In the genomic region with DNA sequence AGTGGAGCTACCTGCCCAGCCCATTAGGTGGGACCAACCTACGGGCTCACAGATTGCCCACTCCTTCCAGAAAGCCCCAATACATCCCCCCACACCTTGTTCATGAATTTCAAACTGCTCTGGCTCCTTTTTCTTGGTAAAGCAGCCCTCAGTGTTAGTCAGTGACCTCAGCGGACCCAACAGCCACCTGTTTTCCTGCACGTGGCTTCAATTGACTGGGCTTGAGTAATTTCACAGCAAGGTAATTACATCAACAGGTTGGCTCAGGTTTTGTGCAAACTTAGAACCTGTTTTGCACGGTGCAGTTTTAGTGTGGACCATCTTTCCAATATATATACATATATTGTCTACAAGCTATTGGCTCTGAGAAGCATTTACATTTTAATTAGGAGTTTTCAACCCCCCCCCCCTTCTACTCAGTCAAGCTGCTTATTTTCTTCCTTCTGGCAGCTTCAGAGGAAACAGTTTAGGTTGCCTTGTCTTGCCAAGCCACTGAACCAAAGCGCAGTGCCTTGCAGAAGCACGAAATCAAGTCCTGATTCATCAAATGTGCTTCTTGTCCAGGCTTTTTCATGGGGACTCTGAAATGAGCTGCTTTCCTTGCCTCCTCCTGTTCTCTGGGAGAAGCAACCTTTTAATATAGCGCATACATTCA, we compare ENCODE assay signal across 11 mouse cellular contexts. TPM values are rescaled to one million over a fixed set of nuclear protein-coding genes. Genes with fewer than 3 reads are reported as not detected.
DNase-seq lines count a peak whose midpoint lies in the region; ATAC-seq and TF ChIP-seq lines count a peak whose summit lies in the region.
"Had no signal": no experiment of that assay in that cellular context is flagged by ENCODE, and none has a peak within 500 bp of the region (broad histone marks: within the 10 kb centered on the region; RNA-seq: fewer than 3 reads in every experiment).

No protein-coding gene starts in this region.

- no peak for TF ChIP-seq CTCF in brain, embryonic 14.5 days (IDR thresholded peaks at IDR 0.05; ENCODE audit: borderline replicate concordance, extremely low read depth, insufficient read depth, insufficient read length)

- DNase-seq in frontal cortex, postnatal 10 days (ENCODE audit: low spot score in 2 of 2), result no peak
- peak; percentile 65 for DNase-seq in brain, embryonic 14.5 days (ENCODE audit: low read depth)
- DNase-seq in kidney, adult 18-20 months, result peak; percentile 80
- DNase-seq in kidney, postnatal 25 days, result peak; percentile 74 to 84
- DNase-seq in neural tube, embryonic 10.5 days (ENCODE audit: extremely low spot score, low spot score), result no peak
- no peak for DNase-seq in ovary, adult 18-20 months (ENCODE audit: low spot score)
- DNase-seq: cerebellum, adult 9-11 months; gastrocnemius, postnatal 36 days; layer of hippocampus, postnatal 36 days had no signal

- peak; percentile 24; the same call in 1 of the 2 replicates for ATAC-seq in frontal cortex, adult (ENCODE audit: low TSS enrichment)
- ATAC-seq: intestine, embryonic 16.5 days had no signal

- TF ChIP-seq POLR2A in brain, embryonic 14.5 days (IDR thresholded peaks at IDR 0.05; ENCODE audit: borderline replicate concordance, extremely low read depth, insufficient read depth, insufficient read length, poor library complexity, severe bottlenecking), result no peak

RNA-seq across cellular contexts. Expression of gene Nabp1, which starts 35.0 kb away (rescaled TPM):
- polyA plus RNA-seq in brain, embryonic 14.5 days (2012; rRNA removed), result 6.8 and 7.1 TPM in 2 replicates

Comparison
In these comparisons a context has a peak if more than half of its experiments do, and no peak if none do; other contexts are left out.
1. DNase-seq: peak in brain, embryonic 14.5 days (single experiment), kidney, adult 18-20 months (single experiment) and kidney, postnatal 25 days (2 of 2); none in frontal cortex, postnatal 10 days (0 of 2), neural tube, embryonic 10.5 days (single experiment) and ovary, adult 18-20 months (single experiment).